In the genomic region with DNA sequence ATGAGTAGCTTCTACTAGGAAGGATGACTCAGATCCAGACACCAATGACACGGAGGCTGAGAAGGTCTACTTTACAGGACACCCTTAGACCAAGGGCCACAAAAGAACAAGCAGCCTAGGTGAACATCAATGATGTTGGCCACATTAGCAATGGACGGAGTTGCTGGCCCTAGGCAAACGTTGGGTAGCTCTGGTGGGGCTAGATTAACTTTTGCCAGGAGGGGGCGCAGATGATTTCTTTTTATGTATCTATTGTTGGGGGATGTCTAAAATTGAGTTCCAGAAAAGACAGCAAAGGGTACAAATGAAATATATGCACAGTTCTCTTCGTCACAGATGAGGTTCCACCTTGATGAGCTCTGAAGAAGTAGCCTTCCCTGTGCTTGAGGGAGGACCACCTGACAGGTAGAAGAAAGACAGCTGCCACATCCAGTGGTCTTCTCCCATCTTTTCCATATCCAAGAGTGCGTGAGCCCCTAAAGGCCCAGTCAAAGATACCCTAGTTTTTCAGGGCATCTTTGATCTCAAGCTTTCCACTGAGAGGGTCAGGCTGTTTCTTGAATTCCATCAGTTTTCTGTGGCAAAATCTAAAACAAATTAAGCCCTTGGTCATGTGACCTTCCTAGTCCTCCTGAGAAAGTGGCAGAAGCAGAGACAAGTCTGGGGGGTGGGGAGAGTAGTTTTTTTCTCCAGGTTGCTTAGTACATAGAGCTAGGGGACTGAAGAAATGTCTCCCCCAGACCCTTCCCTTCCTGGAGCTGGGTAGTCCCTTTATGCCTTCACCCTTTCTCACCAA, we compare ENCODE assay signal across 8 mouse cellular contexts.
DNase-seq lines count a peak whose midpoint lies in the region; ATAC-seq and TF ChIP-seq lines count a peak whose summit lies in the region.

No protein-coding gene starts in this region.

- peaks cover 5% of the 10 kb centered on the region; the same call in 1 of the 2 replicates for H3K4me1 ChIP-seq in heart, embryonic 16.5 days (ENCODE audit: control insufficient read depth, insufficient read depth, low read length)
- H3K4me1 ChIP-seq in heart, embryonic 11.5 days (ENCODE audit: control insufficient read depth, insufficient read depth, low read length) = no peaks in the 10 kb centered on the region

- H3K27me3 ChIP-seq in heart, embryonic 16.5 days (ENCODE audit: control insufficient read depth, insufficient read depth, low read length) = no peaks in the 10 kb centered on the region
- H3K27me3 ChIP-seq in heart, embryonic 11.5 days (ENCODE audit: control insufficient read depth, insufficient read depth, low read length) = no peaks in the 10 kb centered on the region
- H3K27me3 ChIP-seq in C2C12 (ENCODE audit: control insufficient read depth, insufficient read depth, insufficient read length) = no peaks in the 10 kb centered on the region

- no peaks in the 10 kb centered on the region for H3K79me3 ChIP-seq in C2C12 (ENCODE audit: low read depth)

- H3K4me2 ChIP-seq in heart, embryonic 16.5 days (ENCODE audit: low read depth, low read length) = no peak overlapping the region
- no peak overlapping the region for H3K4me2 ChIP-seq in heart, embryonic 11.5 days

- no peak overlapping the region for H3K4me3 ChIP-seq in heart, embryonic 16.5 days (ENCODE audit: low read length)
- H3K4me3 ChIP-seq in heart, embryonic 11.5 days (ENCODE audit: low read depth, low read length) = no peak overlapping the region
- H3K4me3 ChIP-seq in C2C12 (ENCODE audit: insufficient read depth, poor library complexity, severe bottlenecking) = no peak overlapping the region

- H3K79me2 ChIP-seq in C2C12 (ENCODE audit: control insufficient read depth, insufficient read depth) = no peaks in the 10 kb centered on the region

- ATAC-seq in heart, embryonic 16.5 days (replicated peaks; ENCODE audit: extremely low read depth, insufficient read depth, low FRiP score) = 0 out of 2 replicates have a peak, but pooled peaks have one; percentile 38
- ATAC-seq in heart, embryonic 11.5 days (replicated peaks; ENCODE audit: insufficient number of reproducible peaks, low FRiP score, low TSS enrichment) = no peak
- ATAC-seq in monocyte, adult 5-6 weeks (replicated peaks; ENCODE audit: insufficient number of reproducible peaks, low FRiP score, low TSS enrichment, poor library complexity, severe bottlenecking) = no peak

- TF ChIP-seq CTCF in C2C12 (IDR thresholded peaks at IDR 0.05; ENCODE audit: control insufficient read depth, insufficient read depth, insufficient read length) = peak; percentile 25

- no peak overlapping the region for H3K27ac ChIP-seq in heart, embryonic 16.5 days (ENCODE audit: low read length)
- no peak overlapping the region for H3K27ac ChIP-seq in heart, embryonic 11.5 days (ENCODE audit: low read depth, low read length)

- no peaks in the 10 kb centered on the region for H3K36me3 ChIP-seq in heart, embryonic 16.5 days (ENCODE audit: control insufficient read depth, insufficient read depth)
- H3K36me3 ChIP-seq in heart, embryonic 11.5 days (ENCODE audit: control insufficient read depth, insufficient read depth, low read length) = no peaks in the 10 kb centered on the region
- no peaks in the 10 kb centered on the region for H3K36me3 ChIP-seq in C2C12 (ENCODE audit: control insufficient read depth, insufficient read depth)

- 60% methylated on average over 6 of the region's 6 CpGs for WGBS in heart, embryonic 16.5 days
- 52% methylated on average over 6 of the region's 6 CpGs for WGBS in heart, embryonic 11.5 days (ENCODE audit: insufficient replicate concordance)

- H3K9ac ChIP-seq in heart, embryonic 16.5 days (ENCODE audit: low read length) = no peak overlapping the region
- no peak overlapping the region for H3K9ac ChIP-seq in heart, embryonic 11.5 days (ENCODE audit: low read depth, low read length)

- peak; percentile 17 for DNase-seq in ZHBTc4 (ENCODE audit: low read depth, low spot score)
- DNase-seq in gastrocnemius, adult 8-10 months (ENCODE audit: low spot score in 2 of 2) = peak; percentile 15 to 19
- DNase-seq in left cerebral cortex, adult 18-20 months (ENCODE audit: low spot score in 2 of 2) = peak; percentile 29 to 44
- DNase-seq in right cerebral cortex, adult 2 months (ENCODE audit: low spot score in 2 of 2) = peak; percentile 53 to 58

- H3K9me3 ChIP-seq in heart, embryonic 16.5 days (replicated peaks; ENCODE audit: control insufficient read depth, low read length) = no peaks in the 10 kb centered on the region
- no peaks in the 10 kb centered on the region for H3K9me3 ChIP-seq in heart, embryonic 11.5 days (replicated peaks; ENCODE audit: control insufficient read depth, low read length)

- no peak overlapping the region for H3ac ChIP-seq in C2C12 (ENCODE audit: control insufficient read depth, insufficient read length, low read depth)

TF ChIP-seq in C2C12, 6 proteins besides CTCF, POLR2A, EP300 and RAD21:
- no peak for TF ChIP-seq MAX (IDR thresholded peaks at IDR 0.05)
- no peak for TF ChIP-seq CEBPB (IDR thresholded peaks at IDR 0.05; ENCODE audit: low read depth)
- TF ChIP-seq USF1 (IDR thresholded peaks at IDR 0.05; ENCODE audit: low read depth) = no peak
- TF ChIP-seq MYOD1 (IDR thresholded peaks at IDR 0.05; ENCODE audit: control insufficient read depth, insufficient read length, low read depth) = no peak
- TF ChIP-seq FOSL1 (IDR thresholded peaks at IDR 0.05; ENCODE audit: insufficient read depth, low read length, poor library complexity, severe bottlenecking) = no peak
- no peak for TF ChIP-seq MYOG (IDR thresholded peaks at IDR 0.05; ENCODE audit: control insufficient read depth, extremely low read depth, insufficient read length)
